Mouse (Mus musculus) layer of hippocampus, postnatal 36 days (tissue): ENCODE results near the gene Baz1b. TPM values are rescaled to one million over a fixed set of nuclear protein-coding genes. Genes with fewer than 3 reads are reported as not detected.

Experiments
- DNase-seq, 2 experiments: peaks; one replicate each; pipeline ENCODE4 v3.0.0; 2022
- microRNA-seq, 2 experiments: library from miRNA; unstranded; fragments of <30 nt; microRNA quantifications; one replicate each; pipeline ENCODE4 v1.2.0; 2021
- total RNA-seq, 2 experiments: library from RNA; stranded (reverse); gene quantifications; 2 replicates each; pipeline ENCODE4 v1.2.3; 2021

The Baz1b gene
- total RNA-seq, 2 experiments from 2014 or later = 78.5 to 86.3 TPM

DNA sequence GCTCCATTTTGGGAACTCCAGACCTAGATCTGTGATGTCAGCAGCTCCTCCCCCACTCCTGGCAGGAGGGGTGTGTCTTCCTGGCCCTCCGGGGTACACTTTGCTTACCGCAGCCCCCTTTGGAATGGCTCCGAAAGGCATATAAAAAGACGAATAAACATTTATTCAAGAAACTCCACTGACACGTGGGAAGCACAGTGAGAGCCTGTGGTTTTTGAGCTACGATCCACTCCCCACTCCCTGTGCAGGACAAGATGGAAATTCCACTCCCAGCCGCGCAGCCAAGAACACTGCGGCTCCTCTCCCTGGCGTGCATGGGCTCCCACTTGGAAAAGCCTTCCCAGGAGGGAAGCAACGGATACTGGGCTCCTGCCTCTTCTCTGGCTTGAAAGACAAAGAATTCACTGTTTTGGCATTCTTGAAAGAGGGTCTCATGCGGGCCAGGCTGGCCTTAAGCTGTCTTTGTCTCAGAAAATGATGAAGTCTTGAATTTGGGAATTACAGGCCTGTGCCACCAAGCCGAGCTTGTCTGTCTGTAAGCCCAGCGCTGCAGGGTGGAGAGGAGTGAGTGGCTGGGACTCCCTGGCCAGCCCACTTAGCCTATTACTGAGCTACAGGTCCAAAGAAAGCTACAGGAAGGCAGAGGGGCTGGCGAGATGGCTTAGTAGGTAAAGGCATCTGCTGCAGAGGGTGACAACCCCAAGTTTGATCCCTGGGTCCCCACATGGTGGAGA lies 87.8 kb downstream of the Baz1b start:
- DNase-seq = no peak

DNA sequence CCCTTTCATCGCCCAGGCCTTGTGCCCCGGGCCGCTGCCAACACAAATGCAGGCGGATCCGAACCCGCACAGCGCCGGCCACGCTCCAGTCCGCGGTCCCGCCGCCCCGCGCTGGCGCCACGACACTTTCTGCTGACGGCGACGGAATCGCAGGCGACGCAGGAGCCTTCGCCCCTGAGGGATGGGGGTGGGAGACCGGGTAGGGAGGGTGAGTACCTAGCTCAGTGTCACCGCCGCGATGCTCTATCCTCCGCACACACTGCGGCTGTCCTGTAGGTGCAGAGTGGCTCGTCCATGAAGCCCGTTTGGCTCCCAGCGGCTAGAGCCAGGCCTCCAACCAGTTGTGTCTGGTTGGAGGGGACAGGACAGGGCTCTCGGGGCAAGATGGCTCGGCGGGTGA lies 89.5 kb downstream of the Baz1b start:
- DNase-seq = no peak

DNA sequence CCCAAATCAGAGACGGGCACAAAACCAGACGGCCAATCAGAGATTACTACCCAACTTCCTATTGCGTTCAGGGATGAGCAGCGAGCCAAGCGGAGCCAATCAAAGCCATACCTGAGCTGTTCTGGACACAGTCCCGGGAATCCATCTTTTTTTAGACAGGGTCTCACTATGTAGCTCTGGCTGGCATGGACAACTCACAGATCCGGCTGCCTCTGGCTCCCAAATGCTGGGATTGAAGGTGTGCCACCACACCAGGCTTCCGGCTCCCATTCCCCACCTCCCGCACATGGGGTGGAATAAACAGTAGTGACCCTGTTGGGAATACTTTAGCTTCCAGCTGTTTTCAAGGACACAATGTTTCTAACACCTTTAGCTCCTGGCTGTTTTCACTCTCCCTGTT lies 93.2 kb downstream of the Baz1b start:
- no peak for DNase-seq

DNA sequence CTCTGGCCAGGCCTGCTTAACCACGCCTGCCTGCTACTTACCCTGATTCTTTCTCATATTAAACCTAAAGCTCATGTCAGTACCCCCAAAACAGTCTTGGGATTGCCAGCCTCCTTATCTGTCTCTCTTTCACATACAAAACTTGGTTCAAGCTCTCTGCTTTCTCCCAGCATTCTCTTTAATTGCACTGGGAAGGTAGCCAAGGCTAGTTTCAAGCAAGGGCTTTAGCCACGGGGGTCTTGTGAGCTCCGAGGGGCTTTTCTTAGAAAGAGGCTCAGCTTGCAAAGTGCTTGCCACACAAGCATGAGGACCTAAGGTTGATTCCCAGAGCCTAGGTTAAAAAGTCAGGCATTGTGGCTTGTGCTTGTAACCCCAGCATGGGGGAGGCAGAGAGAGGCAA lies 98.1 kb downstream of the Baz1b start:
- DNase-seq = no peak

DNA sequence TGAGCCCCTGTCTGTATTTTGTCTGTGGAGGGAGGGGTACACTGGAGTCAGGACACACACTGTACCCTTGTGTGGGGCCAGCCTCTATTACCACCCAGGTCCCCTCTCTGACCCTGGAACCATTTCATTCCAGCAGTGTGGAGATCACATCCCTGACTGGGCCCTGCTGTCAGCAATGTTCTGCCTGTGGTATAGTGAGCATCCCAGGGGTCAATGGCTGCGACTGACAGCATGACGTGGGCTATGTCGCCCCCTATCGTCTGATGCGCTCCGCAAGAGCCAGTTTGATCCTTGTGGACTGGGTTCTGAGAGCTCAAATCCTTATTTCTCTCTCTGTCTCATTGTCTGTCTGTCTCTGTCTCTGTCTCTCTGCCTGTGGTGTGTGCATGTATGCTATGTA lies 99.1 kb downstream of the Baz1b start:
- peak; percentile 75 to 79 for DNase-seq

DNA sequence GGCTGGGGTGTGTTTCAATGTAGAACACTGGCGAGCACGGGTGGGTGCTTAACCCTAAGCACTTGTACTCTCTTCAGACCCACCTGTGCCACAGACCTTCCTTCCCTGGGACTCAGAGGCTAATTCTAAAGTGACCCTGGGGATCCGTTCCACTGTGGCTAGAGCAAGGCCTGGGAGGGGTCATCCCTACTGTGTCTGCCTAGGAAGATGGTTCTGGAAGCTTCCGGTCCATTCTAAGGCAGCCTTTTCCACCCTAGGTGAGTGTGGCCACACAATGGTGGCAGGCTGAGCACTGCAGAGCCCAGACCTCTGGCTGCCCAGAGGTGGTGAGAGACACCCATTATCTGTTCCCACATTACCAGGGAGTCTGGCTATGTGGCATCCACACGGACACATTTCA lies 99.9 kb downstream of the Baz1b start:
- DNase-seq = no peak

DNA sequence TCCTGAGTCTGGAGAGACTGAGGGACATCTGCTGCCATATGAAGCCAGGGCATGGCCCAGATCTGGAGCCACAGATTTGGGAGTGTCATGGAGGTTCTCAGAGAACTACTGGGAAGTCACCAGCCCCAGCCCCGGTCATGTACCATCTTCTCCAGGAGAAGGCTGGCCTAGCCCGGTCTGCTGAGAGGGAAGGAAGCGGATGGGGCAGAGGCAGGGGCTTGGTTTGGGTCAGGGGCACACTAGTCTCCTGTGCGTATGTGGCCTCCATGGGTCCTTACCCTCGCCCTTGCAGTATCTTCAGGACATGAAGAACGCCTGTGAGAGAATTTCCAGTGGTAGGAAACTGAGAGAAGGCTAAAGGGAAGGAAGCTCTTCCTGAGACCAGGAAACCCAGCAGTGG lies 103.6 kb downstream of the Baz1b start:
- no peak for DNase-seq

DNA sequence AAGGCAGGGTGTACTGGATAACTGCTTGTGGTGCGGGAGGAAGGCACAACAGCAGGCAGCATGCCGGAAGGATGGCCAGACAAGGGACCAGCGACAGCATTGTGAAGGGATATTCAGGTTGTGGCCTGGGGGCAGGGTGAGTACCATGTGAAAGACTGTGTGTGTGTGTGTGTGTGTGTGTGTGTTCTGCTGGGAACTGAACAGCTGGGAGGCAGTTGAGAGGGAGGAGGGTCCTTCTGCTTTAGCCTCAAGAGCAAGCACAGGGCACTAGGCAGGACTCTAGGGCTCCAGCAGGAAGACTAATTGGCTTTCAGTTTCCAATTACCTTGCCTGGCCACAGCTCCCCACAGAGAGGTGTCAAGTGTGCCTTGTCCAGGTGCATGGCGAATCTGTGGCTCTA lies 104.1 kb downstream of the Baz1b start:
- DNase-seq = no peak

DNA sequence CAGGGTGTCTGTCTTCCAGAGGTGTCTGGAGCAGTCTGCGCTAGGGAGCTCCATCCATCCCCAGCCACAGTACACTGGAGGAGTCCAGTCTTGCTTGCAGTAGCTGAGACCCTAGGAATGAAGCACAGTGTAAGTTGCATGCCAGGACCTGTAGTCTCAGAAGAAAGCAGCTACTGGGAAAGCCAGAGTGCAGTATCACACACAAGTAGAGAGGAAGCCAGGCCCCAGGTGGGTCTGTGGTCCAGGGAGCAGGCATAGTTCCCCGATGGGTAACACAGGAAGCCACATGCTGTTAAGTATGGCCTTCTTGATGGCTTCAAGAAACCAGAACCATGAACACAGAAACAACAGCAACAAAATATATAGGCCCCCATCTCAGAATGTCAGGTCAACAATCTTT lies 104.9 kb downstream of the Baz1b start:
- DNase-seq = no peak

Small RNA genes within 50 kb of the gene (microRNA-seq; reads per million reads assigned to microRNA genes)
- gene Gm25315 = 0 reads per million in 2 experiments

Other genes with a start within 250 kb of the Baz1b start
- gene Cldn4, start 240.3 kb upstream of the Baz1b start, total RNA-seq = not detected
- gene Cldn3, start 201.1 kb upstream of the Baz1b start, total RNA-seq = under 1 TPM; 0.61 to 0.92 TPM
- gene Abhd11, start 178.1 kb upstream of the Baz1b start, total RNA-seq = 10 to 100 TPM; 27.7 to 33.1 TPM
- 10 to 100 TPM; 96.3 to 96.4 TPM for gene Stx1a, start 163.8 kb upstream of the Baz1b start, total RNA-seq
- gene Dnajc30, start 123.1 kb upstream of the Baz1b start, total RNA-seq = 10 to 100 TPM; 38.3 to 38.4 TPM
- 10 to 100 TPM; 49.4 to 60.1 TPM for gene Bud23, start 122.3 kb upstream of the Baz1b start, total RNA-seq
- gene Vps37d, start 109.0 kb upstream of the Baz1b start, total RNA-seq = 10 to 100 TPM; 27.1 to 30.9 TPM
- 1 to 10 TPM; 3.6 to 5.2 TPM for gene Mlxipl, start 97.4 kb upstream of the Baz1b start, total RNA-seq
- gene Tbl2, start 37.6 kb upstream of the Baz1b start, total RNA-seq = 10 to 100 TPM; 32.3 to 33.0 TPM
- 10 to 100 TPM; 51.2 to 51.5 TPM for gene Bcl7b, start 19.0 kb upstream of the Baz1b start, total RNA-seq
- 1 to 10 TPM; 4.1 to 5.7 TPM for gene Fzd9, start 64.0 kb downstream of the Baz1b start, total RNA-seq
- gene Fkbp6, start 162.8 kb downstream of the Baz1b start, total RNA-seq = not detected
- not detected for gene Trim50, start 166.0 kb downstream of the Baz1b start, total RNA-seq
- gene Nsun5, start 182.7 kb downstream of the Baz1b start, total RNA-seq = 10 to 100 TPM; 18.8 to 25.9 TPM
- gene Pom121, start 207.3 kb downstream of the Baz1b start, total RNA-seq = 10 to 100 TPM; 48.8 to 51.1 TPM